Mouse (Mus musculus): ENCODE results near the gene Snx1. TPM values are rescaled to one million over a fixed set of nuclear protein-coding genes. Genes with fewer than 3 reads are reported as not detected.

Gene Snx1
- total RNA-seq, 2 experiments from 2014 or later, result 43.6 to 44.9 TPM

- intact Hi-C loops (cut with DNase I), result no loop called here
- no peak for DNase-seq (ENCODE audit: extremely low spot score in 1 of 2, low spot score in 2 of 2)
Measured at GRCm38 (mm10) chr9:66064316-66064715, 62.1 kb downstream of the Snx1 start.

- intact Hi-C loops (cut with DNase I), result no loop called here
- DNase-seq (ENCODE audit: extremely low spot score in 1 of 2, low spot score in 2 of 2), result no peak
Measured at GRCm38 (mm10) chr9:66063446-66063845, 62.9 kb downstream of the Snx1 start.

GRCm38 (mm10) chr9:66061656-66062055, 64.7 kb downstream of the Snx1 start:
- no peak for DNase-seq (ENCODE audit: extremely low spot score in 1 of 2, low spot score in 2 of 2)
- intact Hi-C loops (cut with DNase I), result no loop called here

- intact Hi-C loops (cut with DNase I), result no loop called here
- DNase-seq (ENCODE audit: extremely low spot score in 1 of 2, low spot score in 2 of 2), result no peak
Measured at GRCm38 (mm10) chr9:66060986-66061385, 65.4 kb downstream of the Snx1 start.

- intact Hi-C loops (cut with DNase I), result no loop called here
- no peak for DNase-seq (ENCODE audit: extremely low spot score in 1 of 2, low spot score in 2 of 2)
Measured at GRCm38 (mm10) chr9:66060308-66060647, 66.1 kb downstream of the Snx1 start.

- intact Hi-C loops (cut with DNase I), result no loop called here
Measured at GRCm38 (mm10) chr9:66059583-66060307, 66.6 kb downstream of the Snx1 start, which contains the start of gene Ppib. TSS of gene Ppib (plus strand) at chr9:66060222.

GRCm38 (mm10) chr9:66053620-66054019, 72.8 kb downstream of the Snx1 start:
- intact Hi-C loops (cut with DNase I), result no loop called here
- no peak for DNase-seq (ENCODE audit: extremely low spot score in 1 of 2, low spot score in 2 of 2)

More at GRCm38 (mm10) chr9:66059583-66060307, 66.6 kb downstream of the Snx1 start, which contains the start of gene Ppib:
- DNase-seq (ENCODE audit: extremely low spot score in 1 of 2, low spot score in 2 of 2), result peak; percentile 98 to 99

- DNase-seq (ENCODE audit: extremely low spot score in 1 of 2, low spot score in 2 of 2), result no peak
- intact Hi-C loops (cut with DNase I), result no loop called here
Measured at GRCm38 (mm10) chr9:66052731-66053130, 73.7 kb downstream of the Snx1 start.

- intact Hi-C loops (cut with DNase I), result no loop called here
- DNase-seq (ENCODE audit: extremely low spot score in 1 of 2, low spot score in 2 of 2), result no peak
Measured at GRCm38 (mm10) chr9:66051493-66051892, 74.9 kb downstream of the Snx1 start.

GRCm38 (mm10) chr9:66049931-66050601, 76.3 kb downstream of the Snx1 start:
- DNase-seq (ENCODE audit: extremely low spot score in 1 of 2, low spot score in 2 of 2), result no peak
- intact Hi-C loops (cut with DNase I), result no loop called here

- intact Hi-C loops (cut with DNase I), result no loop called here
- DNase-seq (ENCODE audit: extremely low spot score in 1 of 2, low spot score in 2 of 2), result no peak
Measured at GRCm38 (mm10) chr9:66043241-66043640, 83.1 kb downstream of the Snx1 start.

GRCm38 (mm10) chr9:66042331-66042730, 84.1 kb downstream of the Snx1 start:
- no peak for DNase-seq (ENCODE audit: extremely low spot score in 1 of 2, low spot score in 2 of 2)
- intact Hi-C loops (cut with DNase I), result no loop called here

- intact Hi-C loops (cut with DNase I), result no loop called here
Measured at GRCm38 (mm10) chr9:66040801-66041200, 85.6 kb downstream of the Snx1 start.

GRCm38 (mm10) chr9:66039290-66039689, 87.1 kb downstream of the Snx1 start:
- no peak for DNase-seq (ENCODE audit: extremely low spot score in 1 of 2, low spot score in 2 of 2)
- intact Hi-C loops (cut with DNase I), result no loop called here

More at GRCm38 (mm10) chr9:66040801-66041200, 85.6 kb downstream of the Snx1 start:
- DNase-seq (ENCODE audit: extremely low spot score in 1 of 2, low spot score in 2 of 2), result peak in 1 of 2 experiments; percentile 35

GRCm38 (mm10) chr9:66038581-66038980, 87.8 kb downstream of the Snx1 start:
- no peak for DNase-seq (ENCODE audit: extremely low spot score in 1 of 2, low spot score in 2 of 2)
- intact Hi-C loops (cut with DNase I), result no loop called here

Other genes with a start within 250 kb of the Snx1 start
- gene Pclaf, start 236.3 kb downstream of the Snx1 start, total RNA-seq (2021), result 1 to 10 TPM; 1.4 to 3.6 TPM
- gene Trip4, start 217.8 kb downstream of the Snx1 start, total RNA-seq (2021), result 10 to 100 TPM; 34.8 to 37.6 TPM
- gene Csnk1g1, start 217.7 kb downstream of the Snx1 start, total RNA-seq (2021), result 10 to 100 TPM; 45.9 to 56.4 TPM
- gene Ppib, start 66.4 kb downstream of the Snx1 start, total RNA-seq (2021), result 100 to 1,000 TPM; 238 to 241 TPM
- 1 to 10 TPM; 4.6 to 4.9 TPM for gene Snx22, start 56.9 kb downstream of the Snx1 start, total RNA-seq (2021)
- gene Ciao2a, start within 50 bp of the Snx1 start, total RNA-seq (2021), result 10 to 100 TPM; 25.9 to 26.0 TPM
- 1 to 10 TPM; 2.1 to 3.2 TPM for gene Dapk2, start 31.6 kb upstream of the Snx1 start, total RNA-seq (2021)
- 100 to 1,000 TPM; 118 to 119 TPM for gene Herc1, start 223.9 kb upstream of the Snx1 start, total RNA-seq (2021)